Mouse (Mus musculus) heart, adult 2 months (tissue): ENCODE data around the gene Tln1. TPM values are rescaled to one million over a fixed set of nuclear protein-coding genes. Genes with fewer than 3 reads are reported as not detected.

Experiments used
- DNase-seq, 2 experiments: peaks; one replicate each; pipeline ENCODE4 v3.0.0; 2021
- H3K27ac ChIP-seq: fragments of 200-600 bp; 2 replicates; pipeline ENCODE4 v1.8.1; 2022
- H3K27me3 ChIP-seq: fragments of 200-500 bp; 2 replicates; pipeline ENCODE4 v1.6.1; 2012; ENCODE audit warnings: mild to moderate bottlenecking, low read length, inconsistent platforms, mixed read lengths; ENCODE audit not compliant: control insufficient read depth, insufficient read depth
- H3K36me3 ChIP-seq: fragments of 200-500 bp; 2 replicates; pipeline ENCODE4 v1.6.1; 2012; ENCODE audit warnings: low read length, inconsistent platforms; ENCODE audit not compliant: control insufficient read depth, insufficient read depth
- H3K4me1 ChIP-seq: fragments of 200-500 bp; 2 replicates; pipeline ENCODE4 v1.6.1; 2011; ENCODE audit warnings: low read length; ENCODE audit not compliant: control insufficient read depth, insufficient read depth
- H3K4me3 ChIP-seq: fragments of 200-600 bp; 2 replicates; pipeline ENCODE4 v1.8.1; 2022
- H3K79me2 ChIP-seq: fragments of 200-500 bp; replicated peaks from 2 replicates; pipeline ENCODE4 v1.6.1; 2012; ENCODE audit warnings: mild to moderate bottlenecking, inconsistent platforms, low read length, moderate library complexity, mixed read lengths; ENCODE audit not compliant: control insufficient read depth, insufficient read depth
- H3K9ac ChIP-seq: fragments of 200-500 bp; 2 replicates; pipeline ENCODE4 v1.6.1; 2012; ENCODE audit warnings: low read depth, mild to moderate bottlenecking, control low read depth, inconsistent platforms, low read length, mixed read lengths
- CTCF ChIP-seq: fragments of 200-600 bp; IDR thresholded peaks from 2 replicates; pipeline ENCODE4 v1.8.1; 2022; ENCODE audit warnings: antibody characterized with exemption, mild to moderate bottlenecking, moderate library complexity
- EP300 ChIP-seq: fragments of 200-500 bp; IDR thresholded peaks from 2 replicates; pipeline ENCODE4 v1.6.1; 2011; ENCODE audit warnings: low read depth, low read length, control low read depth; ENCODE audit not compliant: insufficient read depth
- POLR2A ChIP-seq: fragments of 200-500 bp; IDR thresholded peaks from 2 replicates; pipeline ENCODE4 v1.6.1; 2011; ENCODE audit warnings: mild to moderate bottlenecking, low read depth, low read length, control low read depth; ENCODE audit not compliant: insufficient read depth
- WGBS: fragments of 180-500 bp; shearing (Covaris S2); methylation state at CpG from one replicate; pipeline ENCODE4 v1.1.7; 2018; 5-methylcytosine and 5-hydroxymethylcytosine counted together
- intact Hi-C: fragments of 180-260 bp; cut with DNase I; formaldehyde crosslinking; loops from one replicate; pipeline ENCODE4 v1.15.1; 2025
- long read RNA-seq: library from polyadenylated mRNA; stranded (forward); transcript quantifications from one replicate; pipeline ENCODE4 v2.0.0, GENCODE M21; 2021
- polyA plus RNA-seq: library from polyadenylated mRNA; depleted of rRNA; stranded (reverse); fragments of >200 nt; gene quantifications from 2 replicates; pipeline ENCODE4 v1.2.3, GENCODE M21; 2012; rRNA removed
- total RNA-seq, 2 experiments: library from RNA; stranded (reverse); gene quantifications; 2 replicates each; pipeline ENCODE4 v1.2.3; 2021

Tln1 gene
- 100 to 1,000 TPM; 105 to 109 TPM for total RNA-seq
- 53.1 and 67.0 TPM in 2 replicates for polyA plus RNA-seq
- long read RNA-seq, full-length matches to known transcripts: 14 of 58 reads
- long read RNA-seq, partial matches to known transcripts: 42 of 58 reads
- long read RNA-seq, other reads (novel, unspliced or antisense): 2 of 58 reads

GRCm38 (mm10) chr4:43561997-43562768 lies at the start of gene Tln1, which contains the start of gene Creb3:
TSS of gene Tln1 (minus strand) at chr4:43562691.
TSS of gene Creb3 (plus strand) at chr4:43562332.
- under 1% methylated on average over 62 of the region's 62 CpGs for WGBS
- peaks cover 30% of the 10 kb centered on the region for H3K4me1 ChIP-seq
- peak within 1 kb of the TSS; percentile 98 for H3K27ac ChIP-seq
- DNase-seq: peak; percentile 94 to 97
- TF ChIP-seq EP300 (peak; percentile 53), CTCF (peak; percentile 26; the same call in 1 of the 2 replicates), POLR2A (peak; percentile 95)
- peaks cover 14% of the 10 kb centered on the region for H3K36me3 ChIP-seq
- intact Hi-C loops: loop anchor here (2.0 to 5.0 kb wide), 4 partner anchors 15 to 119 kb away; partner anchors contain the start of genes Ccdc107 and Hint2
- H3K79me2 ChIP-seq: peaks cover 7% of the 10 kb centered on the region
- no peaks in the 10 kb centered on the region for H3K27me3 ChIP-seq
- peak within 1 kb of the TSS; percentile 61 for H3K4me3 ChIP-seq
- H3K9ac ChIP-seq: peak within 1 kb of the TSS; percentile 97

- Histone ChIP-seq H3K9ac (no peak overlapping the region), H3K27ac (no peak overlapping the region), H3K36me3 (no peaks in the 10 kb centered on the region), H3K4me1 (no peaks in the 10 kb centered on the region), H3K79me2 (no peaks in the 10 kb centered on the region), H3K4me3 (no peak overlapping the region), H3K27me3 (no peaks in the 10 kb centered on the region)
- DNase-seq: no peak
- TF ChIP-seq POLR2A (no peak), CTCF (no peak), EP300 (no peak)
- intact Hi-C loops: no loop called here
- 36% methylated on average over 9 of the region's 9 CpGs for WGBS
Measured at GRCm38 (mm10) chr4:43604751-43605685, 42.5 kb upstream of the Tln1 start.

GRCm38 (mm10) chr4:43604099-43604498 lies 41.6 kb upstream of the Tln1 start:
- Histone ChIP-seq H3K4me1 (no peaks in the 10 kb centered on the region), H3K4me3 (no peak overlapping the region), H3K9ac (no peak overlapping the region), H3K27me3 (no peaks in the 10 kb centered on the region), H3K36me3 (no peaks in the 10 kb centered on the region), H3K27ac (no peak overlapping the region), H3K79me2 (no peaks in the 10 kb centered on the region)
- intact Hi-C loops: no loop called here
- TF ChIP-seq EP300: no peak
- no peak for TF ChIP-seq CTCF
- no peak for TF ChIP-seq POLR2A
- WGBS: 77% methylated on average over 3 of the region's 3 CpGs
- DNase-seq: no peak

GRCm38 (mm10) chr4:43600195-43600934 lies 37.9 kb upstream of the Tln1 start:
- Histone ChIP-seq H3K79me2 (no peaks in the 10 kb centered on the region), H3K4me1 (no peaks in the 10 kb centered on the region), H3K27me3 (no peaks in the 10 kb centered on the region), H3K36me3 (no peaks in the 10 kb centered on the region), H3K4me3 (no peak overlapping the region), H3K27ac (no peak overlapping the region), H3K9ac (no peak overlapping the region)
- intact Hi-C loops: no loop called here
- WGBS: 70% methylated on average over 9 of the region's 9 CpGs
- DNase-seq: no peak
- TF ChIP-seq CTCF (no peak), POLR2A (no peak)

- no peak for DNase-seq
- intact Hi-C loops: no loop called here
- Histone ChIP-seq H3K36me3 (no peaks in the 10 kb centered on the region), H3K79me2 (no peaks in the 10 kb centered on the region), H3K4me1 (no peaks in the 10 kb centered on the region), H3K9ac (no peak overlapping the region), H3K4me3 (no peak overlapping the region), H3K27me3 (no peaks in the 10 kb centered on the region), H3K27ac (no peak overlapping the region)
- TF ChIP-seq EP300: no peak
- no peak for TF ChIP-seq CTCF
- no peak for TF ChIP-seq POLR2A
- WGBS: 81% methylated on average over 7 of the region's 7 CpGs
Measured at GRCm38 (mm10) chr4:43598650-43599380, 36.3 kb upstream of the Tln1 start.
